Mouse (Mus musculus) right cerebral cortex, adult 2 months (tissue): ENCODE measurements around the gene Cep128.

Experiments
- DNase-seq, 2 experiments: peaks; one replicate each; pipeline ENCODE4 v3.0.0; 2021 to 2022; ENCODE audit warnings: low spot score in 2 of 2

Gene Cep128

GRCm38 (mm10) chr12:90975429-90975828, 408.8 kb downstream of the Cep128 start:
- DNase-seq, result no peak

GRCm38 (mm10) chr12:90971156-90971555, 413.1 kb downstream of the Cep128 start:
- DNase-seq, result no peak

GRCm38 (mm10) chr12:90961386-90962017, 422.7 kb downstream of the Cep128 start:
- DNase-seq, result peak; percentile 4 to 7

GRCm38 (mm10) chr12:90954740-90955473, 429.3 kb downstream of the Cep128 start:
- DNase-seq, result no peak
